Mouse (Mus musculus) heart, postnatal 0 days (tissue): ENCODE measurements around the gene Stxbp3. TPM values are rescaled to one million over a fixed set of nuclear protein-coding genes. Genes with fewer than 3 reads are reported as not detected.

ENCODE experiments used
- ATAC-seq: fragments of 200-750 bp; cut with Nextera tagmentation; 2 replicates; pipeline ENCODE4 v1.8.0; 2017; ENCODE audit warnings: low read depth, moderate number of reproducible peaks, moderate library complexity; ENCODE audit not compliant: insufficient read depth
- DNase-seq: peaks from one replicate; pipeline ENCODE4 v3.0.0-alpha.2; 2016; ENCODE audit warnings: low spot score
- H3K27ac ChIP-seq: fragments of 300-500 bp; sonication (generic); 2 replicates; pipeline ENCODE4 v1.5.1; 2014; ENCODE audit warnings: low read depth, mild to moderate bottlenecking
- H3K27me3 ChIP-seq: fragments of 300-500 bp; sonication (generic); 2 replicates; pipeline ENCODE4 v1.6.1; 2014; ENCODE audit warnings: low read length, mixed read lengths; ENCODE audit not compliant: control insufficient read depth, insufficient read depth
- H3K36me3 ChIP-seq: fragments of 300-500 bp; sonication (generic); replicated peaks from 2 replicates; pipeline ENCODE4 v1.6.1; 2014; ENCODE audit warnings: low read length, mixed read lengths; ENCODE audit not compliant: control insufficient read depth, insufficient read depth
- H3K4me1 ChIP-seq: fragments of 300-500 bp; sonication (generic); 2 replicates; pipeline ENCODE4 v1.6.1; 2014; ENCODE audit warnings: antibody characterized with exemption; ENCODE audit not compliant: control insufficient read depth, insufficient read depth
- H3K4me2 ChIP-seq: fragments of 300-500 bp; sonication (generic); 2 replicates; pipeline ENCODE4 v1.6.1; 2014; ENCODE audit warnings: low read depth, mild to moderate bottlenecking, low read length, moderate library complexity
- H3K4me3 ChIP-seq: fragments of 300-500 bp; sonication (generic); 2 replicates; pipeline ENCODE4 v1.5.1; 2014; ENCODE audit warnings: low read depth, low read length
- H3K9ac ChIP-seq: fragments of 300-500 bp; sonication (generic); replicated peaks from 2 replicates; pipeline ENCODE4 v1.6.1; 2014; ENCODE audit warnings: low read depth, low read length, mixed read lengths
- H3K9me3 ChIP-seq: fragments of 300-500 bp; sonication (generic); replicated peaks from 2 replicates; pipeline ENCODE4 v1.6.1; 2016; ENCODE audit warnings: low read length; ENCODE audit not compliant: control insufficient read depth
- CTCF ChIP-seq: IDR thresholded peaks from 2 replicates; pipeline ENCODE4 v1.5.1; 2016; ENCODE audit warnings: antibody characterized with exemption, control low read depth, low read depth
- EP300 ChIP-seq: IDR thresholded peaks from 2 replicates; pipeline ENCODE4 v1.6.1; 2016; ENCODE audit warnings: antibody characterized with exemption, low read depth
- WGBS: fragments of 180-500 bp; shearing (Covaris S2); extraction: QIAGEN DNeasy Blood & Tissue Kit; methylation state at CpG from one replicate; pipeline ENCODE4 v1.1.7; 2014; 5-methylcytosine and 5-hydroxymethylcytosine counted together
- polyA plus RNA-seq: library from polyadenylated mRNA; unstranded; fragments of >200 nt; fragmentation: Nextera tagmentation; extraction: Ambion mirVana; gene quantifications from 2 replicates; pipeline ENCODE4 v1.2.1, GENCODE M21; 2015
- total RNA-seq: library from RNA; depleted of rRNA; stranded (reverse); fragments of >200 nt; gene quantifications from 2 replicates; pipeline ENCODE4 v1.2.3, GENCODE M21; 2014; ENCODE audit warnings: low replicate concordance; rRNA removed

The Stxbp3 gene
- total RNA-seq = 12.8 and 28.1 TPM in 2 replicates
- polyA plus RNA-seq = 26.8 and 27.9 TPM in 2 replicates

DNA sequence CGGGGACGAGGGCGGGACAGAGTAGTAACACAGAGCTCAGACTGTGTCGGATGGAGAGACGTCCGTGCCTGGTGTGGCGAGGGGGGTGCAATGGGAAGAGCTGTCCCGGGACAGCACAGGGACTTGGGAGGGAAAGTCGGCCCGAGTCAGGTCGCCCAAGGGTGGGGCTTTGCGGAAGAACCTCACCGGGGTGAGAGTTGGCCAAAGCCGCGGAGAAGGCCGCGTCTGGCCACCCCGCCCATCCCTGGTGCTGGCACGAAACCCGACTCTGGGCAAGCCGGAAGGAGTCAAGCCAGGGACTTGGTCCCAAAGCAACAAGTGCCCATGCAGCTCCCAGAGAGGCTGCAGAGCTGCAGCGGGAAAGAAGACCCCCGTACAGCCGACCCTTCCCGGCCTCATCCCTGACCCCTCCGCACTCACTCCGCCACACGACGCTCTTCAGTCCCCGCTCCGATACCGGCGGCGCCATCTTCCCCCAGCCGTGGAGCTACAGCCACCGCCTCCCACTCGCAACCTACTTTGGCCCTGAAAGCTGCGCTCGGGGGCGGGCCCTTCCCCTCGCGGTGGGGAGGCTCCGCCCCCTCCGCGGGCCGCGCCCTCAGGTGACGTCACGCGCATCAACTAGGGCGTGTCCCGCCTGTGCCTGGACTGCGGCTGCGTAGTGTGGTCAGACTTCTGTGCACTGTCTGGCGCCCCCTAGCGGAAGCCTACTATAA is at the start of gene Stxbp3:
Gene Stxbp3, minus strand, starts transcription at position 527 of the 716 bp plus-strand sequence.
- under 1% methylated on average over 56 of the region's 56 CpGs for whole genome bisulfite sequencing
- Histone ChIP-seq H3K9me3 (no peaks in the 10 kb centered on the region), H3K9ac (peak within 1 kb of the TSS; percentile 83), H3K27ac (peak within 1 kb of the TSS; percentile 97), H3K4me2 (peak within 1 kb of the TSS; percentile 64), H3K4me3 (peak within 1 kb of the TSS; percentile 96), H3K27me3 (no peaks in the 10 kb centered on the region), H3K4me1 (peaks cover 11% of the 10 kb centered on the region), H3K36me3 (peaks cover 4% of the 10 kb centered on the region; the same call in 1 of the 2 replicates)
- ATAC-seq (peak; percentile 99), DNase-seq (peak; percentile 98)
- TF ChIP-seq EP300 = no peak
- peak; percentile 93 for TF ChIP-seq CTCF

DNA sequence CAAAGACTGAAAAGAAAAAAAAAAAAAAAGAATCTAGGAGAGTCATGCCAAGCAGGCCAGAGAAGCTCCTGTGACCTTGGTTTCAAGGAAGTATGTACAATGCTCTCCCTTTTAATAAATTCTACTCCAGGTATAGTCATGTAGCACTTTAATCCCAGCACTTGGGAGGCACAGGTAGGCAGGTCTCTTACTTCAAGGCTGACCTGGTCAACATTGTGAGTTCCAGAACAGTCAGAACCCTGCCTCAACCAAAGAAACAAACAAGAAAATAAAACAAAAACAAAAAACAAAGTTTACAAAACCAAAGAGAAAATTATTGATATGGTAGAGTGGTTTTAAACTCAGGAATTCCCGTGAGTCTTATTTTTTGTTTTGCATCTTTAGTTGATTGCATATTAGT is 49.6 kb upstream of the Stxbp3 start, which contains the start of gene Fndc7:
Gene Fndc7, minus strand, starts transcription at position 101 of the 400 bp plus-strand sequence.
- H3K27ac ChIP-seq = no peak within 1 kb of the TSS
- 93% methylated on average over 1 of the region's 1 CpGs for WGBS
- H3K4me2 ChIP-seq = no peak within 1 kb of the TSS
- no peaks in the 10 kb centered on the region for H3K9me3 ChIP-seq
- ATAC-seq (no peak), DNase-seq (no peak)
- H3K36me3 ChIP-seq = no peaks in the 10 kb centered on the region
- H3K27me3 ChIP-seq = no peaks in the 10 kb centered on the region
- H3K4me1 ChIP-seq = peaks cover 17% of the 10 kb centered on the region
- no peak within 1 kb of the TSS for H3K4me3 ChIP-seq
- no peak for TF ChIP-seq EP300
- no peak for TF ChIP-seq CTCF
- no peak within 1 kb of the TSS for H3K9ac ChIP-seq

DNA sequence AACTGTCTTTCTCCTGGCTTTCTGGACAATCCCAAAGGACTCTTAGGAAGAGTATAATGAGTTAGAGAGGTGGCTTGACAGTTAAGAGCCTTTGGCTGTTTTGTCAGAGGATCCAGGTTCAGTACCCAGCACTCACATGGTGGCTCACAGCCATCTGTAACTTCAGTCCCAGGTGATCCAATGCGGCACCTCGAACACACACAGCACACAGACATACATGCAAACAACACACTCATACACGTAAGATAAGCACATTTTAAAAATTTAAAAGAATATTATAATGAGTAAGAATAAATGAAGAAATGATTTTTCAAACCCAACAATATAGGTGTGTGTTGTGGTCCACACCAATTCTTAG is 47.3 kb upstream of the Stxbp3 start:
- no peak overlapping the region for H3K9ac ChIP-seq
- no peaks in the 10 kb centered on the region for H3K27me3 ChIP-seq
- H3K4me1 ChIP-seq = peaks cover 17% of the 10 kb centered on the region
- H3K4me3 ChIP-seq = no peak overlapping the region
- no peak for DNase-seq
- 90% methylated on average over 3 of the region's 3 CpGs for WGBS
- no peak overlapping the region for H3K27ac ChIP-seq
- no peak overlapping the region for H3K4me2 ChIP-seq
- no peak for ATAC-seq
- no peaks in the 10 kb centered on the region for H3K36me3 ChIP-seq
- TF ChIP-seq EP300 (no peak), CTCF (no peak)
- H3K9me3 ChIP-seq = no peaks in the 10 kb centered on the region

DNA sequence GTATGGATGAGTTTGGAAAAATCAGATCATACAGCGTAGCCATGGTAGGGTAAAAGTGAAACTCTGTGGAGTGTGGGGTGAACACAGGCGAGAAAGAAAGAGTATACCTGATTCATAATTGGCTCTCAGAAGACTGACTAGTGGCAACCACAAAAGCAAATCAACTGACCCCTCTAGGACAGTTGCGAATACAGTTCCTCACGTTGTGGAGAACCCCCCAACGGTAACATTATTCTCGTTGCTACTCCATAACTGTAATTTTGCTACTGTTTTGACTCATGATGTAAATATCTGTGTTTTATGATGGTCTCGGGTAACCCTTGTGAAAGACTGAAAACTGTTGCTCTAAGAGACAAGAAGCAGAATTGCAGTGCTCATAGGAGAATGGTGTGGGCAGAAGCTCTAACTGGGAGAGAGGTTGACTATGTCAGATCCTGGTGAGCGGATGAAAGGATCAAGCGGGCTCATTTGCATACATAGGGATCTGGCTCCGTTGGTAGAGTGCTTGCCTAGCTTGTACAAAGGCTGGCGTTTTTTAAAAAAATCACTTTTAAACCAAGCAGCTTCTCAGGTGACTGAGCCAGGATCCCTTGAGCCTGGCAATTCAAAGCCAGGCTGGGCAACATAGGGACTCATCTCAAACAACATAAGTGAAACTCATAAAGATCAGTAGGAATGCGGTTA is 46.8 kb upstream of the Stxbp3 start:
- WGBS = 80% methylated on average over 12 of the region's 12 CpGs
- ATAC-seq (no peak), DNase-seq (no peak)
- H3K4me3 ChIP-seq = no peak overlapping the region
- H3K27me3 ChIP-seq = no peaks in the 10 kb centered on the region
- H3K9me3 ChIP-seq = no peaks in the 10 kb centered on the region
- H3K9ac ChIP-seq = no peak overlapping the region
- no peak overlapping the region for H3K4me2 ChIP-seq
- H3K27ac ChIP-seq = peak overlapping the region; percentile 43; the same call in 1 of the 2 replicates
- no peaks in the 10 kb centered on the region for H3K36me3 ChIP-seq
- TF ChIP-seq EP300 (no peak), CTCF (no peak)
- peaks cover 17% of the 10 kb centered on the region for H3K4me1 ChIP-seq

DNA sequence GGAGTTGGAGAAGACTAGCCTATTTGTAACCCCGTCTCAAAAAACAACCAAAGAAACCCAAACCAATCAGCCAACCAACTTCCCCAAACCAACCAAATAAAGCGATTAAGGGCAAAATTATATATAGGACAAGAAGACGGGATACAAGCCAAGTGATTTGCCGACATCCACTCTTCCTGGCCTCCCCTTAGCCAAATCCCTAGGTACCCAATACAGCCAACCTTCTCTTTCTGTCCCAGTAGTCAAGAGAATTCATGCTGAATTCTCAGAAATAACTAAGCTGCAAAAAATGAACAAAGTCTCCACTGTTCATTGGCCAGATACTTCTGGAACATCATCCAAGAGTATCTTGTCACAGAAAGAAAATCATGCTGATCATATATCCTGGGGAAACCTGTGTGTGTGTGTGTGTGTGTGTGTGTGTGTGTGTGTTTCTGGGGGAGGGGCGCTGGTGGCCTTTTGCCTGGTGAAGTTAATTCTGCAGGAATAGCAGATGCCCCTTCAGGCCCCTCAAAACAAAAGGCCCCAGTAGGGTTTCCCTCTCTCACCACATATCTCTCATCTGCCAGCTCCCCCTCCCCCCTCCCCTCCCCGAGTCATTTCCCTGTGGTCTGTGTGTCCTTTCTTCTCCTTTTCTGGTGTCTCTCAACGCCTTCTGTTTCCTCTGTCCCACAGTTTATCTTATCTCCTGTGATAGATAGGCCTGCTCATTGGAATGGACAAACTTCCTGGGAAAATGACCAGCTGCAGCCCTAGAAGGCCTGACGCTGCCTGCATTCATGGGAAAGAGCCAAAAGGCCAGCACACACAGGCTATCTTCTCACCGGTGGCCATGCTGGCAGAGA is 45.6 kb upstream of the Stxbp3 start:
- no peak overlapping the region for H3K9ac ChIP-seq
- H3K4me2 ChIP-seq = no peak overlapping the region
- DNase-seq = peak; percentile 57

More for the DNA sequence above, 45.6 kb upstream of the Stxbp3 start:
- ATAC-seq = peak; percentile 64
- Histone ChIP-seq H3K36me3 (no peaks in the 10 kb centered on the region), H3K27me3 (no peaks in the 10 kb centered on the region), H3K27ac (peak overlapping the region; percentile 43), H3K4me1 (peaks cover 23% of the 10 kb centered on the region), H3K4me3 (no peak overlapping the region), H3K9me3 (no peaks in the 10 kb centered on the region)
- WGBS = 29% methylated on average over 8 of the region's 9 CpGs
- TF ChIP-seq EP300 (no peak), CTCF (no peak)
